Comparison of ENCODE assay signal across 23 mouse cellular contexts in the genomic region with DNA sequence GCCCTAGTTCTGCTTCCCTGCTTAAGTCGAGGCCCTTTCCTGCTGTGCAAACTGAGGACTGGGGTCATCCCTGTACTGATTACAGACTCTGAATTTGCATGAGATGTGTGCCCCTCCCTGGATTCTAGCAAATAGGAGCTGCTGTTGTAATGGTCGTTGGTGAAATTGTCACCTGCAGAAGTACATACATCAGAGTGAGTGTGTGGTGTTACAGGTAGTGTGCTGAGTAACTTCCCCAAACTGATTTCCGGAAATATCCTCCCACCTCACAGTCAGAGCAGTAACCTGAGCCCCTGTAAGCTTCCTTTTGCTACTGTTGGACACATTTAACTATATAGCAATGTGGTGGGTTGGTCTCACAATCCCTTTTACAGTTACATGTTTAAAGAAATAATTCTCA.
A peak's percentile ranks its signal among the peaks of the same experiment; 100 is the strongest.
DNase-seq lines count a peak whose midpoint lies in the region; ATAC-seq and TF ChIP-seq lines count a peak whose summit lies in the region.
"Had no signal": no experiment of that assay in that cellular context is flagged by ENCODE, and none has a peak within 500 bp of the region (broad histone marks: within the 10 kb centered on the region; RNA-seq: fewer than 3 reads in every experiment).

No protein-coding gene starts in this region.

- no peak for ATAC-seq in kidney, postnatal 0 days (replicated peaks; ENCODE audit: low FRiP score, low read depth)
- ATAC-seq in kidney, embryonic 16.5 days (ENCODE audit: low FRiP score, low TSS enrichment), result no peak
- peak; percentile 37 to 42; a peak in 1 of 4 replicates for ATAC-seq in hematopoietic stem cell, adult 5-6 weeks (replicated peaks in 1 of 2; ENCODE audit: insufficient read depth in 1 of 2, low FRiP score in 2 of 2, low TSS enrichment in 1 of 2, low read depth in 1 of 2, poor library complexity in 2 of 2, severe bottlenecking in 2 of 2)
- ATAC-seq: CD4-positive, CD25-positive, alpha-beta regulatory T cell, adult 4 months; forebrain, embryonic 14.5 days had no signal

- no peak overlapping the region for H3K4me2 ChIP-seq in kidney, postnatal 0 days (ENCODE audit: low read length)
- no peak overlapping the region for H3K4me2 ChIP-seq in kidney, embryonic 16.5 days (replicated peaks; ENCODE audit: low read depth, low read length)
- H3K4me2 ChIP-seq: embryonic facial prominence, embryonic 15.5 days; heart, embryonic 11.5 days; heart, embryonic 15.5 days; hindbrain, embryonic 15.5 days had no signal

- H3K4me1 ChIP-seq in kidney, postnatal 0 days (replicated peaks; ENCODE audit: insufficient read depth, low read length), result peaks cover 14% of the 10 kb centered on the region; the same call in 1 of the 2 replicates
- peaks cover 26% of the 10 kb centered on the region for H3K4me1 ChIP-seq in kidney, embryonic 16.5 days (ENCODE audit: insufficient read depth, low read length)
- H3K4me1 ChIP-seq in cerebellum, adult 2 months (ENCODE audit: control insufficient read depth, insufficient read depth, low read length), result no peaks in the 10 kb centered on the region; the same call in 1 of the 2 replicates
- 0 out of 2 replicates have a peak, but pooled peaks cover 4% of the 10 kb centered on the region for H3K4me1 ChIP-seq in hindbrain, embryonic 10.5 days (replicated peaks)
- H3K4me1 ChIP-seq: hindbrain, embryonic 15.5 days had no signal

- TF ChIP-seq CTCF in kidney, postnatal 0 days (IDR thresholded peaks at IDR 0.05; ENCODE audit: low read depth), result no peak
- no peak for TF ChIP-seq CTCF in cerebellum, adult 2 months (IDR thresholded peaks at IDR 0.05; ENCODE audit: borderline replicate concordance, insufficient read depth, low read depth, low read length)

- no peaks in the 10 kb centered on the region for H3K27me3 ChIP-seq in kidney, postnatal 0 days (ENCODE audit: insufficient read depth, low read length)
- no peaks in the 10 kb centered on the region for H3K27me3 ChIP-seq in kidney, embryonic 16.5 days (ENCODE audit: insufficient read depth, low read length)
- H3K27me3 ChIP-seq in splenic B cell, adult 2 months (ENCODE audit: control insufficient read depth, insufficient read depth, low read length, poor library complexity, severe bottlenecking), result no peaks in the 10 kb centered on the region
- no peaks in the 10 kb centered on the region for H3K27me3 ChIP-seq in cerebellum, adult 2 months (ENCODE audit: control insufficient read depth, insufficient read depth, low read length)
- H3K27me3 ChIP-seq in hindbrain, embryonic 10.5 days (ENCODE audit: insufficient read depth, poor library complexity, severe bottlenecking), result no peaks in the 10 kb centered on the region
- H3K27me3 ChIP-seq: embryonic facial prominence, embryonic 15.5 days; heart, embryonic 15.5 days; hindbrain, embryonic 15.5 days had no signal

- no peaks in the 10 kb centered on the region for H3K9me3 ChIP-seq in kidney, postnatal 0 days (replicated peaks; ENCODE audit: low read length)
- H3K9me3 ChIP-seq in kidney, embryonic 16.5 days (ENCODE audit: low read length), result no peaks in the 10 kb centered on the region; the same call in 1 of the 2 replicates
- H3K9me3 ChIP-seq in hindbrain, embryonic 10.5 days, result no peaks in the 10 kb centered on the region
- H3K9me3 ChIP-seq: embryonic facial prominence, embryonic 15.5 days; forebrain, embryonic 10.5 days; heart, embryonic 15.5 days; hindbrain, embryonic 15.5 days had no signal

- H3K36me3 ChIP-seq in kidney, postnatal 0 days (ENCODE audit: insufficient read depth, low read length), result no peaks in the 10 kb centered on the region
- 0 out of 2 replicates have a peak, but pooled peaks cover 2% of the 10 kb centered on the region for H3K36me3 ChIP-seq in kidney, embryonic 16.5 days (ENCODE audit: insufficient read depth, low read length)
- H3K36me3 ChIP-seq in splenic B cell, adult 2 months (ENCODE audit: control insufficient read depth, insufficient read depth, low read length, poor library complexity, severe bottlenecking), result no peaks in the 10 kb centered on the region
- peaks cover 27% of the 10 kb centered on the region for H3K36me3 ChIP-seq in hindbrain, embryonic 10.5 days

- 34% methylated on average over 3 of the region's 3 CpGs for WGBS in kidney, postnatal 0 days
- WGBS in kidney, embryonic 16.5 days, result 32% methylated on average over 3 of the region's 3 CpGs
- WGBS in cerebellum, adult 2 months, result 78% methylated on average over 3 of the region's 3 CpGs
- 80% methylated on average over 3 of the region's 3 CpGs for WGBS in hindbrain, embryonic 10.5 days

- DNase-seq in kidney, postnatal 0 days (ENCODE audit: low spot score), result peak; percentile 14
- DNase-seq in spleen, postnatal 36 days (ENCODE audit: low spot score in 2 of 2), result peak; percentile 43 to 53
- no peak for DNase-seq in spleen, postnatal 14 days (ENCODE audit: low spot score in 2 of 2)
- DNase-seq in splenic B cell, adult 2 months (ENCODE audit: low read depth, low spot score), result peak; percentile 79
- no peak for DNase-seq in cerebellum, adult 2 months
- DNase-seq in hindbrain, embryonic 10.5 days (ENCODE audit: low spot score), result no peak
- DNase-seq: adrenal gland, postnatal 14 days; cerebellum, adult 18-20 months; embryo, embryonic 11 days; gastrocnemius, adult 2 months; gastrocnemius, postnatal 25 days; heart, adult 18-20 months; heart, postnatal 14 days had no signal

- no peak overlapping the region for H3K9ac ChIP-seq in kidney, postnatal 0 days (ENCODE audit: low read depth, low read length)
- H3K9ac ChIP-seq in kidney, embryonic 16.5 days (replicated peaks; ENCODE audit: low read length), result no peak overlapping the region
- H3K9ac ChIP-seq: embryonic facial prominence, embryonic 15.5 days; heart, embryonic 15.5 days; hindbrain, embryonic 15.5 days had no signal

- TF ChIP-seq POLR2A in cerebellum, adult 2 months (IDR thresholded peaks at IDR 0.05; ENCODE audit: borderline replicate concordance, insufficient read depth, low read length), result no peak

- H3K4me3 ChIP-seq in kidney, postnatal 0 days (replicated peaks; ENCODE audit: low read depth, low read length), result no peak overlapping the region
- no peak overlapping the region for H3K4me3 ChIP-seq in kidney, embryonic 16.5 days (ENCODE audit: low read length)
- no peak overlapping the region for H3K4me3 ChIP-seq in cerebellum, adult 2 months (replicated peaks; ENCODE audit: insufficient read depth, low read depth, low read length)
- H3K4me3 ChIP-seq in hindbrain, embryonic 10.5 days, result no peak overlapping the region
- H3K4me3 ChIP-seq: embryonic facial prominence, embryonic 15.5 days; erythroblast, embryonic 14.5 days; forebrain, embryonic 10.5 days; gastrocnemius, adult 2 months; heart, embryonic 15.5 days; hindbrain, embryonic 15.5 days had no signal

- H3K27ac ChIP-seq in kidney, postnatal 0 days, result no peak overlapping the region
- H3K27ac ChIP-seq in kidney, embryonic 16.5 days (ENCODE audit: low read length), result no peak overlapping the region
- H3K27ac ChIP-seq in cerebellum, adult 2 months (ENCODE audit: insufficient read depth, low read length), result no peak overlapping the region
- no peak overlapping the region for H3K27ac ChIP-seq in hindbrain, embryonic 10.5 days
- H3K27ac ChIP-seq: embryonic facial prominence, embryonic 15.5 days; forebrain, embryonic 10.5 days; heart, embryonic 15.5 days; hindbrain, embryonic 15.5 days had no signal

Comparison
In these comparisons a context has a peak if more than half of its experiments do, and no peak if none do; other contexts are left out.
1. DNase-seq: peak in kidney, postnatal 0 days (single experiment), spleen, postnatal 36 days (2 of 2) and splenic B cell, adult 2 months (single experiment); none in spleen, postnatal 14 days (0 of 2), cerebellum, adult 2 months (0 of 2) and hindbrain, embryonic 10.5 days (single experiment).
2. ATAC-seq: peak in hematopoietic stem cell, adult 5-6 weeks (2 of 2); none in kidney, postnatal 0 days (single experiment) and kidney, embryonic 16.5 days (single experiment).